Mouse (Mus musculus) adrenal gland, postnatal 4 days (tissue): ENCODE data around the gene Slc29a1. TPM values are rescaled to one million over a fixed set of nuclear protein-coding genes. Genes with fewer than 3 reads are reported as not detected.

Source experiments
- DNase-seq, 2 experiments: peaks; one replicate each; pipeline ENCODE4 v3.0.0; 2021 to 2022; ENCODE audit warnings: low spot score in 2 of 2, mixed read lengths in 2 of 2
- total RNA-seq, 2 experiments: library from RNA; stranded (reverse); gene quantifications; 2 replicates each; pipeline ENCODE4 v1.2.3; 2021

Slc29a1 gene
- total RNA-seq, 2 experiments from 2014 or later = 138 to 145 TPM

GRCm38 (mm10) chr17:45556107-45556489 is 43.3 kb downstream of the Slc29a1 start:
- DNase-seq = no peak

- DNase-seq = peak; percentile 86 to 92
Measured at GRCm38 (mm10) chr17:45555452-45556106, 43.8 kb downstream of the Slc29a1 start, which contains the start of gene Nfkbie. TSS of gene Nfkbie (plus strand) at chr17:45555703.

GRCm38 (mm10) chr17:45554420-45554819 is 45.0 kb downstream of the Slc29a1 start:
- DNase-seq = no peak

- no peak for DNase-seq
Measured at GRCm38 (mm10) chr17:45553065-45553464, 46.3 kb downstream of the Slc29a1 start.

- DNase-seq = peak in 1 of 2 experiments; percentile 56
Measured at GRCm38 (mm10) chr17:45551816-45552451, 47.5 kb downstream of the Slc29a1 start.

GRCm38 (mm10) chr17:45551249-45551796 is 48.1 kb downstream of the Slc29a1 start:
- DNase-seq = no peak

GRCm38 (mm10) chr17:45550253-45550652 is 49.2 kb downstream of the Slc29a1 start:
- DNase-seq = no peak

- DNase-seq = no peak
Measured at GRCm38 (mm10) chr17:45549617-45550181, 49.7 kb downstream of the Slc29a1 start, which contains the start of gene Tmem151b. TSS of gene Tmem151b (minus strand) at chr17:45549677.

- DNase-seq = no peak
Measured at GRCm38 (mm10) chr17:45548541-45549512, 50.6 kb downstream of the Slc29a1 start.

- no peak for DNase-seq
Measured at GRCm38 (mm10) chr17:45547461-45548190, 51.8 kb downstream of the Slc29a1 start.

- DNase-seq = no peak
Measured at GRCm38 (mm10) chr17:45546941-45547340, 52.5 kb downstream of the Slc29a1 start.

- DNase-seq = no peak
Measured at GRCm38 (mm10) chr17:45545278-45545961, 54.0 kb downstream of the Slc29a1 start.

- DNase-seq = no peak
Measured at GRCm38 (mm10) chr17:45544873-45545277, 54.5 kb downstream of the Slc29a1 start.

GRCm38 (mm10) chr17:45544001-45544872 is 55.2 kb downstream of the Slc29a1 start:
- no peak for DNase-seq

- DNase-seq = no peak
Measured at GRCm38 (mm10) chr17:45543115-45543514, 56.3 kb downstream of the Slc29a1 start.

GRCm38 (mm10) chr17:45542705-45543104 is 56.7 kb downstream of the Slc29a1 start:
- no peak for DNase-seq

- no peak for DNase-seq
Measured at GRCm38 (mm10) chr17:45542129-45542528, 57.3 kb downstream of the Slc29a1 start.

GRCm38 (mm10) chr17:45539664-45540063 is 59.7 kb downstream of the Slc29a1 start:
- DNase-seq = no peak

- DNase-seq = no peak
Measured at GRCm38 (mm10) chr17:45538394-45538793, 61.0 kb downstream of the Slc29a1 start.
